Mouse (Mus musculus): ENCODE data around the gene Rhbdf1. TPM values are rescaled to one million over a fixed set of nuclear protein-coding genes. Genes with fewer than 3 reads are reported as not detected.

Gene Rhbdf1
- polyA plus RNA-seq, 1 experiment from 2014 or later, result 23.1 TPM

- H3K27ac ChIP-seq (replicated peaks; ENCODE audit: low read depth, low read length), result no peak overlapping the region
- no peak for ATAC-seq (ENCODE audit: insufficient number of reproducible peaks, low FRiP score, low TSS enrichment, low read depth)
Measured at GRCm38 (mm10) chr11:32262674-32263415, 40.7 kb upstream of the Rhbdf1 start.

GRCm38 (mm10) chr11:32256566-32256965 lies 34.5 kb upstream of the Rhbdf1 start:
- DNase-seq (ENCODE audit: low spot score) (no peak), ATAC-seq (ENCODE audit: insufficient number of reproducible peaks, low FRiP score, low TSS enrichment, low read depth) (no peak)
- Histone ChIP-seq H3K9ac (ENCODE audit: low read length) (no peak overlapping the region), H3K36me3 (ENCODE audit: control insufficient read depth, insufficient read depth, low read length) (peaks cover 4% of the 10 kb centered on the region; the same call in 1 of the 2 replicates), H3K4me1 (ENCODE audit: control insufficient read depth, insufficient read depth, low read length) (no peaks in the 10 kb centered on the region), H3K4me3 (ENCODE audit: low read depth, low read length) (no peak overlapping the region), H3K27ac (replicated peaks; ENCODE audit: low read depth, low read length) (no peak overlapping the region), H3K4me2 (ENCODE audit: low read depth, severe bottlenecking) (no peak overlapping the region), H3K9me3 (ENCODE audit: control insufficient read depth, low read length) (no peaks in the 10 kb centered on the region), H3K27me3 (ENCODE audit: control insufficient read depth, insufficient read depth, low read length) (no peaks in the 10 kb centered on the region)
- 84% methylated on average over 3 of the region's 3 CpGs for WGBS

More at GRCm38 (mm10) chr11:32262674-32263415, 40.7 kb upstream of the Rhbdf1 start:
- Histone ChIP-seq H3K27me3 (ENCODE audit: control insufficient read depth, insufficient read depth, low read length) (no peaks in the 10 kb centered on the region), H3K4me1 (ENCODE audit: control insufficient read depth, insufficient read depth, low read length) (no peaks in the 10 kb centered on the region; the same call in 1 of the 2 replicates), H3K4me2 (ENCODE audit: low read depth, severe bottlenecking) (no peak overlapping the region), H3K36me3 (ENCODE audit: control insufficient read depth, insufficient read depth, low read length) (peaks cover 2% of the 10 kb centered on the region; the same call in 1 of the 2 replicates), H3K4me3 (ENCODE audit: low read depth, low read length) (no peak overlapping the region), H3K9ac (ENCODE audit: low read length) (no peak overlapping the region), H3K9me3 (ENCODE audit: control insufficient read depth, low read length) (no peaks in the 10 kb centered on the region)
- no peak for DNase-seq (ENCODE audit: low spot score)
- WGBS, result 74% methylated on average over 10 of the region's 10 CpGs

- no peaks in the 10 kb centered on the region for H3K27me3 ChIP-seq (ENCODE audit: control insufficient read depth, insufficient read depth, low read length)
- WGBS, result 97% methylated on average over 1 of the region's 1 CpGs
- DNase-seq (ENCODE audit: low spot score) (no peak), ATAC-seq (ENCODE audit: insufficient number of reproducible peaks, low FRiP score, low TSS enrichment, low read depth) (no peak)
- no peaks in the 10 kb centered on the region for H3K4me1 ChIP-seq (ENCODE audit: control insufficient read depth, insufficient read depth, low read length)
- peaks cover 5% of the 10 kb centered on the region; the same call in 1 of the 2 replicates for H3K36me3 ChIP-seq (ENCODE audit: control insufficient read depth, insufficient read depth, low read length)
- H3K27ac ChIP-seq (replicated peaks; ENCODE audit: low read depth, low read length), result no peak overlapping the region
- H3K4me2 ChIP-seq (ENCODE audit: low read depth, severe bottlenecking), result no peak overlapping the region
- H3K4me3 ChIP-seq (ENCODE audit: low read depth, low read length), result no peak overlapping the region
- no peak overlapping the region for H3K9ac ChIP-seq (ENCODE audit: low read length)
- H3K9me3 ChIP-seq (ENCODE audit: control insufficient read depth, low read length), result no peaks in the 10 kb centered on the region
Measured at GRCm38 (mm10) chr11:32256146-32256545, 34.0 kb upstream of the Rhbdf1 start.

- Histone ChIP-seq H3K36me3 (ENCODE audit: control insufficient read depth, insufficient read depth, low read length) (peaks cover 8% of the 10 kb centered on the region; the same call in 1 of the 2 replicates), H3K27me3 (ENCODE audit: control insufficient read depth, insufficient read depth, low read length) (no peaks in the 10 kb centered on the region), H3K9me3 (ENCODE audit: control insufficient read depth, low read length) (no peaks in the 10 kb centered on the region), H3K4me1 (ENCODE audit: control insufficient read depth, insufficient read depth, low read length) (no peaks in the 10 kb centered on the region), H3K27ac (replicated peaks; ENCODE audit: low read depth, low read length) (no peak overlapping the region), H3K4me2 (ENCODE audit: low read depth, severe bottlenecking) (no peak overlapping the region), H3K9ac (ENCODE audit: low read length) (no peak overlapping the region), H3K4me3 (ENCODE audit: low read depth, low read length) (no peak overlapping the region)
- 97% methylated on average over 1 of the region's 1 CpGs for WGBS
- no peak for DNase-seq (ENCODE audit: low spot score)
- no peak for ATAC-seq (ENCODE audit: insufficient number of reproducible peaks, low FRiP score, low TSS enrichment, low read depth)
Measured at GRCm38 (mm10) chr11:32253121-32253520, 31.0 kb upstream of the Rhbdf1 start.

GRCm38 (mm10) chr11:32250880-32251763 lies 29.0 kb upstream of the Rhbdf1 start:
- H3K36me3 ChIP-seq (ENCODE audit: control insufficient read depth, insufficient read depth, low read length), result peaks cover 12% of the 10 kb centered on the region; the same call in 1 of the 2 replicates
- DNase-seq (ENCODE audit: low spot score) (no peak), ATAC-seq (ENCODE audit: insufficient number of reproducible peaks, low FRiP score, low TSS enrichment, low read depth) (no peak)
- H3K4me1 ChIP-seq (ENCODE audit: control insufficient read depth, insufficient read depth, low read length), result no peaks in the 10 kb centered on the region
- WGBS, result 89% methylated on average over 8 of the region's 8 CpGs
- no peak overlapping the region for H3K27ac ChIP-seq (replicated peaks; ENCODE audit: low read depth, low read length)
- H3K27me3 ChIP-seq (ENCODE audit: control insufficient read depth, insufficient read depth, low read length), result no peaks in the 10 kb centered on the region
- no peak overlapping the region for H3K4me3 ChIP-seq (ENCODE audit: low read depth, low read length)
- H3K9ac ChIP-seq (ENCODE audit: low read length), result no peak overlapping the region
- H3K4me2 ChIP-seq (ENCODE audit: low read depth, severe bottlenecking), result no peak overlapping the region
- no peaks in the 10 kb centered on the region for H3K9me3 ChIP-seq (ENCODE audit: control insufficient read depth, low read length)

GRCm38 (mm10) chr11:32248350-32248749 lies 26.2 kb upstream of the Rhbdf1 start:
- 90% methylated on average over 3 of the region's 3 CpGs for WGBS
- DNase-seq (ENCODE audit: low spot score), result no peak
- Histone ChIP-seq H3K9me3 (ENCODE audit: control insufficient read depth, low read length) (no peaks in the 10 kb centered on the region), H3K4me2 (ENCODE audit: low read depth, severe bottlenecking) (no peak overlapping the region), H3K4me3 (ENCODE audit: low read depth, low read length) (no peak overlapping the region), H3K36me3 (ENCODE audit: control insufficient read depth, insufficient read depth, low read length) (peaks cover 12% of the 10 kb centered on the region), H3K27ac (replicated peaks; ENCODE audit: low read depth, low read length) (no peak overlapping the region), H3K4me1 (ENCODE audit: control insufficient read depth, insufficient read depth, low read length) (no peaks in the 10 kb centered on the region), H3K27me3 (ENCODE audit: control insufficient read depth, insufficient read depth, low read length) (no peaks in the 10 kb centered on the region), H3K9ac (ENCODE audit: low read length) (no peak overlapping the region)
- no peak for ATAC-seq (ENCODE audit: insufficient number of reproducible peaks, low FRiP score, low TSS enrichment, low read depth)

GRCm38 (mm10) chr11:32247068-32247467 lies 25.0 kb upstream of the Rhbdf1 start:
- Histone ChIP-seq H3K27ac (replicated peaks; ENCODE audit: low read depth, low read length) (no peak overlapping the region), H3K4me1 (ENCODE audit: control insufficient read depth, insufficient read depth, low read length) (no peaks in the 10 kb centered on the region), H3K9ac (ENCODE audit: low read length) (no peak overlapping the region), H3K9me3 (ENCODE audit: control insufficient read depth, low read length) (no peaks in the 10 kb centered on the region), H3K4me3 (ENCODE audit: low read depth, low read length) (no peak overlapping the region), H3K4me2 (ENCODE audit: low read depth, severe bottlenecking) (no peak overlapping the region), H3K27me3 (ENCODE audit: control insufficient read depth, insufficient read depth, low read length) (no peaks in the 10 kb centered on the region), H3K36me3 (ENCODE audit: control insufficient read depth, insufficient read depth, low read length) (peaks cover 12% of the 10 kb centered on the region)
- ATAC-seq (ENCODE audit: insufficient number of reproducible peaks, low FRiP score, low TSS enrichment, low read depth), result no peak
- no peak for DNase-seq (ENCODE audit: low spot score)

GRCm38 (mm10) chr11:32245614-32246013 lies 23.5 kb upstream of the Rhbdf1 start:
- no peaks in the 10 kb centered on the region for H3K4me1 ChIP-seq (ENCODE audit: control insufficient read depth, insufficient read depth, low read length)
- H3K27me3 ChIP-seq (ENCODE audit: control insufficient read depth, insufficient read depth, low read length), result no peaks in the 10 kb centered on the region
- no peaks in the 10 kb centered on the region for H3K9me3 ChIP-seq (ENCODE audit: control insufficient read depth, low read length)
- no peak overlapping the region for H3K4me2 ChIP-seq (ENCODE audit: low read depth, severe bottlenecking)
- 96% methylated on average over 6 of the region's 6 CpGs for WGBS
- ATAC-seq (ENCODE audit: insufficient number of reproducible peaks, low FRiP score, low TSS enrichment, low read depth), result no peak
- DNase-seq (ENCODE audit: low spot score), result no peak
- no peak overlapping the region for H3K4me3 ChIP-seq (ENCODE audit: low read depth, low read length)
- H3K9ac ChIP-seq (ENCODE audit: low read length), result no peak overlapping the region
- peaks cover 10% of the 10 kb centered on the region for H3K36me3 ChIP-seq (ENCODE audit: control insufficient read depth, insufficient read depth, low read length)
- H3K27ac ChIP-seq (replicated peaks; ENCODE audit: low read depth, low read length), result no peak overlapping the region
